Mouse (Mus musculus): ENCODE measurements around the gene P2ry12. TPM values are rescaled to one million over a fixed set of nuclear protein-coding genes. Genes with fewer than 3 reads are reported as not detected.

P2ry12 gene
- polyA plus RNA-seq, 1 experiment = 1.1 TPM

GRCm38 (mm10) chr3:59248031-59248430 lies 14.6 kb downstream of the P2ry12 start:
- no peak for DNase-seq (ENCODE audit: low read depth, low spot score)

GRCm38 (mm10) chr3:59243384-59243783 lies 19.3 kb downstream of the P2ry12 start:
- WGBS = 79% methylated on average over 6 of the region's 6 CpGs
- no peak for DNase-seq (ENCODE audit: low read depth, low spot score)

More at GRCm38 (mm10) chr3:59248031-59248430, 14.6 kb downstream of the P2ry12 start:
- WGBS = 84% methylated on average over 6 of the region's 6 CpGs

GRCm38 (mm10) chr3:59234878-59235277 lies 27.8 kb downstream of the P2ry12 start:
- 73% methylated on average over 5 of the region's 5 CpGs for WGBS
- no peak for DNase-seq (ENCODE audit: low read depth, low spot score)

- DNase-seq (ENCODE audit: low read depth, low spot score) = no peak
- WGBS = 46% methylated on average over 3 of the region's 3 CpGs
Observed at GRCm38 (mm10) chr3:59230912-59231311, 31.8 kb downstream of the P2ry12 start.

GRCm38 (mm10) chr3:59228730-59229551 lies 33.7 kb downstream of the P2ry12 start:
- 58% methylated on average over 10 of the region's 10 CpGs for whole genome bisulfite sequencing
- DNase-seq (ENCODE audit: low read depth, low spot score) = no peak

GRCm38 (mm10) chr3:59227696-59228095 lies 35.0 kb downstream of the P2ry12 start:
- no peak for DNase-seq (ENCODE audit: low read depth, low spot score)
- WGBS = 96% methylated on average over 9 of the region's 9 CpGs

GRCm38 (mm10) chr3:59225411-59225810 lies 37.3 kb downstream of the P2ry12 start:
- no peak for DNase-seq (ENCODE audit: low read depth, low spot score)

GRCm38 (mm10) chr3:59222303-59222702 lies 40.4 kb downstream of the P2ry12 start:
- DNase-seq (ENCODE audit: low read depth, low spot score) = no peak
- WGBS = 84% methylated on average over 2 of the region's 2 CpGs

- 84% methylated on average over 2 of the region's 2 CpGs for WGBS
- DNase-seq (ENCODE audit: low read depth, low spot score) = no peak
Observed at GRCm38 (mm10) chr3:59219326-59219725, 43.3 kb downstream of the P2ry12 start.

- DNase-seq (ENCODE audit: low read depth, low spot score) = no peak
- 89% methylated on average over 10 of the region's 10 CpGs for WGBS
Observed at GRCm38 (mm10) chr3:59217211-59217610, 45.5 kb downstream of the P2ry12 start.

GRCm38 (mm10) chr3:59212404-59212803 lies 50.3 kb downstream of the P2ry12 start:
- DNase-seq (ENCODE audit: low read depth, low spot score) = no peak

- no peak for DNase-seq (ENCODE audit: low read depth, low spot score)
Observed at GRCm38 (mm10) chr3:59211784-59212183, 50.9 kb downstream of the P2ry12 start.

GRCm38 (mm10) chr3:59210727-59211126 lies 51.9 kb downstream of the P2ry12 start, which contains the start of gene P2ry13:
TSS of gene P2ry13 (minus strand) at chr3:59210882.
- no peak for DNase-seq (ENCODE audit: low read depth, low spot score)
- 81% methylated on average over 6 of the region's 6 CpGs for WGBS

More at GRCm38 (mm10) chr3:59211784-59212183, 50.9 kb downstream of the P2ry12 start:
- 85% methylated on average over 8 of the region's 8 CpGs for WGBS

- WGBS = 57% methylated on average over 8 of the region's 8 CpGs
- DNase-seq (ENCODE audit: low read depth, low spot score) = no peak
Observed at GRCm38 (mm10) chr3:59210089-59210488, 52.6 kb downstream of the P2ry12 start.

GRCm38 (mm10) chr3:59208650-59209548 lies 53.8 kb downstream of the P2ry12 start:
- 62% methylated on average over 4 of the region's 4 CpGs for WGBS
- DNase-seq (ENCODE audit: low read depth, low spot score) = peak; percentile 44

- no peak for DNase-seq (ENCODE audit: low read depth, low spot score)
- 71% methylated on average over 4 of the region's 4 CpGs for WGBS
Observed at GRCm38 (mm10) chr3:59205941-59206340, 56.7 kb downstream of the P2ry12 start.

- DNase-seq (ENCODE audit: low read depth, low spot score) = no peak
- 50% methylated on average over 11 of the region's 11 CpGs for WGBS
Observed at GRCm38 (mm10) chr3:59204719-59205503, 57.8 kb downstream of the P2ry12 start.

GRCm38 (mm10) chr3:59203802-59204520 lies 58.7 kb downstream of the P2ry12 start:
- no peak for DNase-seq (ENCODE audit: low read depth, low spot score)
- 59% methylated on average over 8 of the region's 8 CpGs for WGBS

- 81% methylated on average over 4 of the region's 4 CpGs for WGBS
Observed at GRCm38 (mm10) chr3:59197329-59197948, 65.2 kb downstream of the P2ry12 start.

More at GRCm38 (mm10) chr3:59197329-59197948, 65.2 kb downstream of the P2ry12 start:
- DNase-seq (ENCODE audit: low read depth, low spot score) = no peak

Measured in large intestine, adult 2 months (tissue).